Mouse (Mus musculus) layer of hippocampus, adult 9-11 months (tissue): Measurements from ENCODE around the gene Lrrc4.

Experiments used
- DNase-seq: peaks from one replicate; pipeline ENCODE4 v3.0.0; 2022

Gene Lrrc4

DNA sequence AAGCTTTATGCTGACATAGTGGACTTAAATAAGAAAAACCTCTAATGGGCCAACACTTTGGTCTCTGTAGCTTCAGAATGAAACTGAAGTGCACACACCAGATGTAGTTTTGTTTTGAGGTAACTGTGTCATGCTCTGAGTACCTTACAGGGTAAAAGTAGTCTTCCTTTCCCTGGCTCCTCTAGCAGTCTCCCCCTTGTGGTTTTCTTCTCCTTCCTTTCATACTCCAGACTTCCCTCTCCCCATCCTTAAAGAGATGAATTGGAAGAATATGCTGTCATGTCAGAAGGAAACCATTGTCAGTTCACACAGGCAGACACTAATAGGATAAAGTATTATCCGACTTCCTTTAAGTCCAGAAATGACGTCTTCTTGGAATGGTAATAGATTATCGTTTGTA lies 9.3 kb downstream of the Lrrc4 start:
- DNase-seq, result no peak

- DNase-seq, result no peak
Measured at GRCm38 (mm10) chr6:28819509-28820358, 11.8 kb downstream of the Lrrc4 start.

DNA sequence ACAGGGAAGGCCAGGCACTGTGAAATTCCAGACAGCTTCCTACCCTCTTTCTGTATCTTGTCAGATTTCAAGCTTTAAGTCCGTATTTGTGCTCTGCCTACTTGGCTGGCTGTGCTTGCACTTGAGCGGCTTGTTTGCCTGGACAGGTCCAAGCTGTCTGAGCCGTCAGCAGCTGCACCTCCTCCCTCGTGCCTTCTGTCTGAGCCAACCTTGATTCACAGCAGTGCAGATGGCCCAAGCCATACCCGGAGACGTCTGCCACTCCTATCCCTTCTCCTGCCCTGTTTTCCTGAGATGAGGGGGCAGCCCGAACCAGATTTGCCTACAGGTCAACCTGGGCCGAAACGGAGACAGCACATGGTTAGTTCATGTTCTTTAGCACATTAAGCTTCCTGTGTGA lies 14.5 kb downstream of the Lrrc4 start:
- peak; percentile 75 for DNase-seq

DNA sequence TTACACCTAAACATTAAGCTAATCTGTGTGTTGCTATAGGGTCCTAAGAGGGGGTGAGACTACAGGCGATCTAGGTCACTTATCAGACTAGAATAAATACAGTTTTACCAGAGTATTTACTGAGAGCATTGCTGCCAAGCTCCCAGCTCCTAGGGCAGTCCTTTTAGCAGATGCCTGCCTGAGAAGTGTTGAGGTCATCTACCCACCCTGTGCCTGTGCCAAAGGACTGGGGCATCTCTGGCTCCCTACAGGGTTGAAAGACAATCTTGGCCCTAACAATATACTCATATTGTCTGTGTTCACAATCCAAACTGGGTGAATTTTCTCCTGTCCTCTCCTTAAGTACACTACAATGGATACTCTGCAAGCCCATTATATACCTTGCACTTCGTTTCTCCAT lies 16.7 kb downstream of the Lrrc4 start:
- no peak for DNase-seq

GRCm38 (mm10) chr6:28813057-28813456 lies 18.5 kb downstream of the Lrrc4 start:
- DNase-seq, result peak; percentile 72

- no peak for DNase-seq
Measured at GRCm38 (mm10) chr6:28804751-28805150, 26.8 kb downstream of the Lrrc4 start.

GRCm38 (mm10) chr6:28803678-28804279 lies 27.8 kb downstream of the Lrrc4 start:
- DNase-seq, result no peak

- DNase-seq, result peak; percentile 83
Measured at GRCm38 (mm10) chr6:28800976-28801375, 30.6 kb downstream of the Lrrc4 start.

GRCm38 (mm10) chr6:28799818-28800217 lies 31.7 kb downstream of the Lrrc4 start:
- DNase-seq, result no peak

DNA sequence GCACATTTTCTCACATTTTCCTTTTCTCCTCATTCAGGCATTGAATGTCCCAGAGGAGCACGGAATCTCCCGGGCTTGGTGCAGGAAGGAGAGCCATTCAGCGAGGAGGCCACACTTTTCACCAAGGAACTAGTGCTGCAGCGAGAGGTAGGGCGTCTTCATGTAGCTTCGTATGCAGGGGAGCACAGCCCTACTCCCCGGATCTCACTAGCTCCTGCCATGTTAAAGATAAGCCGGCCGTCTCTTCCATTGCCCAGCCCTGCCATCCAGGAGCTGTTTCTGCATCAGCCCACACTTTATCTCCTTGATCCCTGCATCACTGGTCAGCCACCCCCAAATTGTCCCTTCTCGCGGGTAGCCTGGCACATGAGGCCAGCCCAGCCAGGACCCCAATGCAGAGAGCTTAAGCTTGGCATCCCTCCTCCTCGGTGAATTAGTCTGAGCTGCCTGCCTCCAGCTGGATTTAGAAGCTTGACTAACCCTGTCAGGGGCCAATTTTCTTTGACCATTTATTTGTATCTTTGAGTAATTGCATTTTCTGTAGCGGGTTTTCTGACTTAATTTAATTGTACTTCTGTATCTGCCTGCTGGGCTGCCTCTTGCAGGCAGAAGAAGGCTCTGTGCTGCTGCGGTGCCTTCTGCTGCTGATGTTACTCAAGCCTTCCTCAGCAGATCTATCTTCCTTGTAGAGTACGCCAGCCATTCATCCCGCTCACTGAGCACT lies 35.6 kb downstream of the Lrrc4 start:
- DNase-seq, result no peak

- DNase-seq, result no peak
Measured at GRCm38 (mm10) chr6:28795380-28795779, 36.2 kb downstream of the Lrrc4 start.

GRCm38 (mm10) chr6:28791809-28792208 lies 39.7 kb downstream of the Lrrc4 start:
- DNase-seq, result no peak

DNA sequence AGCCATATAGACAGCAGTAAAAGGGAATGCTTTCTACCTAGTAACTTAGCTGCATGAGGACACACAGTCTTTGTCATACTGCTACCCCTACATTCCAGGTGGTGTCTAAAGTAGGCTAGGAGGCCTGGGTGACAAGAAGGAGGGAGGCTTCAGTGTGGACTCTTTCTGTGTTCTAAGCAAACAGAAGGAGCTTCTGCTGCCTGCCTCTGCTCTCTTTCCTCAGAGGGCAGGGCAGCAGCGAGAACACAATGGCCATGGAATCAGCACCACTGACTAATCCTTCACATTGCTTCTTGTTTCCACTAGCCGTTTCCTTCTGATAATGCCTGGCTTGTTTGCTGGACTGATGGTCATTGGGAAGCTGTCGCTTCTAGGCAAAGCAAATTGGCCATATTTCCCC lies 40.4 kb downstream of the Lrrc4 start:
- no peak for DNase-seq

DNA sequence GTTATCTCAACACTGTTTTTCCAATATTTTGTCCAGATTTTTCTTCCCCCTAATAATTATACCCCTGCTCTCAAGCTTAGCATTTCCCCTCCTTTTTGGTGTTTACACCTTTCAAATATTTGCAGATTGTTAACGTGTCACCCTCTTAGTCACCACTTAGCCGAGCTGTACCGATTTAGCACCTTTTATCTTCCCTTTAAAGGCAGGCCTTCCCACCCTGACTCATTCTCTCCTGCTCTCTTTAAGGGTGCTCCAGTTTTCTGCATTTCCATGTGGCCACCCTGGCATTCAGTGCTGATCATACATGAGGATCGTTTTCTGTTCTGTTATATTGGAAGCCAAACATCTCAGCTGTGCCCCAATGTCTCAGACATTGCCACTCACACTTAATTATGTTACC lies 41.9 kb downstream of the Lrrc4 start:
- DNase-seq, result no peak

- DNase-seq, result no peak
Measured at GRCm38 (mm10) chr6:28787133-28787532, 44.4 kb downstream of the Lrrc4 start.

- no peak for DNase-seq
Measured at GRCm38 (mm10) chr6:28785770-28786169, 45.8 kb downstream of the Lrrc4 start.

GRCm38 (mm10) chr6:28783953-28784352 lies 47.6 kb downstream of the Lrrc4 start:
- no peak for DNase-seq

- DNase-seq, result no peak
Measured at GRCm38 (mm10) chr6:28783082-28783647, 48.4 kb downstream of the Lrrc4 start.

DNA sequence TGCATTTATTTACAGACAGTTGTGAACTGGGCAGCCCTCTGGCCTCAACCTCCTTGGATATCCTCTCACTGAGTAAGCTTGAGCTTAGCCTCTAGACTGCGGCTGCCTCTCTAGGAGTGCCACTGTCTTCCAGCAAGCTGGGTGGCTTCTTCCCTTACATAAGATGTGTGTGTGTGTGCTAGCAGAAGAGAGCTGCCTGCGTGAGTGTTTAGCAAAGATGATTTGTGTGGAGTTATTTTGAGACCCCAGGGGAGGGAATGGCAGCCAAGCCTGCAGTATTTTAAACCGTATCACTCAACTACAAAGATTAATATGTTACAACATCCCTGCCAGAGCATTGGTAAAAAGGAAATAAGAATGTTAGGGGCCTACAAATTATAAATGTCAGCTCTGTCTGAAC lies 49.9 kb downstream of the Lrrc4 start:
- peak; percentile 42 for DNase-seq

GRCm38 (mm10) chr6:28771331-28771730 lies 60.2 kb downstream of the Lrrc4 start:
- no peak for DNase-seq

- DNase-seq, result peak; percentile 39
Measured at GRCm38 (mm10) chr6:28767891-28768481, 63.6 kb downstream of the Lrrc4 start.

DNA sequence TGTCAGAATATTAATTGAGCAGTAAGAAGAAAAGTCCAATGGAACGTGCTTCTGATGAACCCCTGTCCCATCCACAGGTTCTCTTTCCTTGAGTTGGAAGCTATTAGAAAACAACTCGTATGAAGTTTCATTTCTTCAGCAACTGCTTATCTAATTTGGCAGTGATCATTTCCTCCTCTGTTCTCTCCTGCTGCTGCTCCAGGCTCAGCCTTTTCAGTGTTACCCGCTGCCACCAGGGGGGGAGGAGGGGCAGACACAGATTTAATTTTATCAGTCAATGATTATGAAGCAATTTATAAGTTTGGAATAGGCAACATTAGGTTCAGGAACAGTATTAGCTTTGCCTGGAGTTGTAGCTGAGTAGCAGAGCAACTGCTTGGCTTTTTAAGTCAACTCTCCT lies 64.9 kb downstream of the Lrrc4 start:
- no peak for DNase-seq

GRCm38 (mm10) chr6:28762132-28762775 lies 69.3 kb downstream of the Lrrc4 start:
- DNase-seq, result no peak
